Mouse (Mus musculus): ENCODE data around the gene Hydin. TPM values are rescaled to one million over a fixed set of nuclear protein-coding genes. Genes with fewer than 3 reads are reported as not detected.
"Not testable (repeated sequence)": the region's sequence is repeated elsewhere in the genome, so short reads cannot be mapped to it uniquely, and the experiment has no call there.

Hydin gene
- polyA plus RNA-seq, 1 experiment from 2014 or later: 0.03 TPM

DNA sequence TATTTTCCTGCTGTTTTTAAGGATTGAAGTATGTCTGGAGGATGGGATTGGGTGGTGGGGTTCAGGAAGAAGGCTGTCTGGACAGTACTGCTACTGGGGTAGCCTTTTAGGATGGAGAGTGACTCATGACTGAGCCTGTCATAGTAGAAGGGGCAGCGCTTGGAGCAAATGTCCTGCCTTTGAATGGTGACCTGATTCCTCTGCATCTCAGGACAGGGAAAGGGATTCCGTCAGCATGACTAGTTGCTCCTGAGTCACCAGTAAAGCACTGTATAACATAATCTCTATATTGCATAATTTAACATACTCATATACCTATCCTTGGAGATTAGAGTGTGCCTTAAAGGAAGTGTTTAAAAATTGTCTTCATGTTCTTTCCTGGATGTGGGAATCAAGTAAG is 54.7 kb downstream of the Hydin start:
- H3K4me3 ChIP-seq (replicated peaks; ENCODE audit: low read depth, low read length): no peak overlapping the region
- H3K4me1 ChIP-seq (replicated peaks; ENCODE audit: insufficient read depth, low read length): no peaks in the 10 kb centered on the region
- no peak overlapping the region for H3K9ac ChIP-seq (ENCODE audit: low read depth, low read length)
- no peak for DNase-seq (ENCODE audit: low spot score)
- TF ChIP-seq CTCF (IDR thresholded peaks at IDR 0.05; ENCODE audit: low read depth): no peak
- H3K4me2 ChIP-seq (ENCODE audit: low read length): no peak overlapping the region
- no peaks in the 10 kb centered on the region for H3K9me3 ChIP-seq (replicated peaks; ENCODE audit: low read length)
- H3K27me3 ChIP-seq (ENCODE audit: insufficient read depth, low read length): no peaks in the 10 kb centered on the region
- no peak for ATAC-seq (replicated peaks; ENCODE audit: low FRiP score, low read depth)
- no peaks in the 10 kb centered on the region for H3K36me3 ChIP-seq (ENCODE audit: insufficient read depth, low read length)
- 70% methylated on average over 2 of the region's 2 CpGs for WGBS
- no peak overlapping the region for H3K27ac ChIP-seq

GRCm38 (mm10) chr8:110323981-110324574 is 57.3 kb downstream of the Hydin start:
- H3K4me1 ChIP-seq (replicated peaks; ENCODE audit: insufficient read depth, low read length): no peaks in the 10 kb centered on the region
- no peaks in the 10 kb centered on the region for H3K36me3 ChIP-seq (ENCODE audit: insufficient read depth, low read length)
- no peak overlapping the region for H3K27ac ChIP-seq
- no peak overlapping the region for H3K4me3 ChIP-seq (replicated peaks; ENCODE audit: low read depth, low read length)
- no peak overlapping the region for H3K9ac ChIP-seq (ENCODE audit: low read depth, low read length)
- 80% methylated on average over 10 of the region's 10 CpGs for WGBS
- H3K4me2 ChIP-seq (ENCODE audit: low read length): no peak overlapping the region
- TF ChIP-seq CTCF (IDR thresholded peaks at IDR 0.05; ENCODE audit: low read depth): no peak
- DNase-seq (ENCODE audit: low spot score): no peak
- no peaks in the 10 kb centered on the region for H3K9me3 ChIP-seq (replicated peaks; ENCODE audit: low read length)
- H3K27me3 ChIP-seq (ENCODE audit: insufficient read depth, low read length): no peaks in the 10 kb centered on the region
- ATAC-seq (replicated peaks; ENCODE audit: low FRiP score, low read depth): no peak

DNA sequence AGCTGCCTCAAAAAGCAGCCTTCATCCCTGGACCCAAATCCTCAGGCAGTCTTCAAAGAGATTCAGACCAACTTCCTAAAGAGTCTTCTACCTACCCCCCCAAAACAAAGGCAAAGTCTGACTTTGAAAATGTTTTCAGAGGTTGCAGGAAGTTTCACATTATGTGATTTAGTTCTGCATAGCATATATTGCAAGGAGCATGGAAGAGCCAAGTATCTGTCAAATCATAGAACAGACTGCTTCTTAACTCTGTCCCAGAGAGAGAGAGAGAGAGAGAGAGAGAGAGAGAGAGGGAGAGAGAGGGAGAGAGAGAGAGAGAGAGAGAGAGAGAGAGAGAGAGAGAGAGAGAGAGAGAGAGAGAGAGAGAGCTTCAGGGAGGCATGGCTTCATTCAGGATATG is 60.3 kb downstream of the Hydin start:
- not testable (repeated sequence) for H3K4me2 ChIP-seq (ENCODE audit: low read length); ATAC-seq (replicated peaks; ENCODE audit: low FRiP score, low read depth); H3K27ac ChIP-seq; H3K4me1 ChIP-seq (replicated peaks; ENCODE audit: insufficient read depth, low read length); H3K27me3 ChIP-seq (ENCODE audit: insufficient read depth, low read length); H3K36me3 ChIP-seq (ENCODE audit: insufficient read depth, low read length); H3K9me3 ChIP-seq (replicated peaks; ENCODE audit: low read length); H3K9ac ChIP-seq (ENCODE audit: low read depth, low read length); H3K4me3 ChIP-seq (replicated peaks; ENCODE audit: low read depth, low read length); DNase-seq (ENCODE audit: low spot score)

DNA sequence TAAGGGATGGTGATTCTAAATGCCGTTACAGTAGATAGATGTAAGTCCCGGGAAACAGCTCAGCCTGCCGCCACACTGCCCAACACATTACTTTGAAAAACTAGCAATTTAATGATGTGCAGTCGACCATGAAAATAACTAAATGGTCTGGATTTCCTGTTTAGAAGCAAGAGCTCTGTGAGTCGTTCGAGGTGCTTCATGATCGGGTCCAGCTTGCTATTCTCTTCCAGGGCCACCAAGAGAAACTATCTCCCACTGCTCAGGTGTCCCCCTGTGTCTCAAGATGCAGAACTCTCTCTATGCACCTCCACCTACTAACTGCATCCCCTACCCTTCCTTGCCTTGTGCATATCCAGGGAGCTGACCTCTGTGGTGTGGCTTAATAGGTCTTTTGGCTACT is 66.6 kb downstream of the Hydin start:
- 27% methylated on average over 7 of the region's 7 CpGs for WGBS
- no peak overlapping the region for H3K4me3 ChIP-seq (replicated peaks; ENCODE audit: low read depth, low read length)
- no peaks in the 10 kb centered on the region for H3K4me1 ChIP-seq (replicated peaks; ENCODE audit: insufficient read depth, low read length)
- H3K27ac ChIP-seq: no peak overlapping the region
- no peak overlapping the region for H3K4me2 ChIP-seq (ENCODE audit: low read length)
- H3K9ac ChIP-seq (ENCODE audit: low read depth, low read length): no peak overlapping the region
- no peaks in the 10 kb centered on the region for H3K27me3 ChIP-seq (ENCODE audit: insufficient read depth, low read length)
- DNase-seq (ENCODE audit: low spot score) (peak; percentile 4), ATAC-seq (replicated peaks; ENCODE audit: low FRiP score, low read depth) (no peak)
- no peak for TF ChIP-seq CTCF (IDR thresholded peaks at IDR 0.05; ENCODE audit: low read depth)
- H3K36me3 ChIP-seq (ENCODE audit: insufficient read depth, low read length): no peaks in the 10 kb centered on the region
- H3K9me3 ChIP-seq (replicated peaks; ENCODE audit: low read length): no peaks in the 10 kb centered on the region

DNA sequence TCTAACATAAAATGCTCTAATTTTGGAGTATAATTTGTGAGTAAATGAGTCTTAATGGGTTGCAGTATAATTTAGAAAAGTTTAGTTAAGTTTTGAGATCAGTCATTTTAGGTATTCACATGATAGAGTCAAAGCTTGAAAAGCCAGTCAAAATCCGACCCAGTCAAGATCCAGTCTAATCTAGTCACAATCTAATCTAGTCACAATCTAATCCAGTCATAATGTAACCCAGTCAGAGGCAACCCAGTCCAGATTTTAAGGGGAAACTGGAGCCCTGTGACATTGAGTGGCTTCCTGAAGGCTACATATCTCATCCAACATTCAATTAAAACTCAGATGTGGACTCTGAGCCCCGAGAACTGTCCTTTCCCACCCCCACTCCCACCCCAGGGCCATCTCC is 72.7 kb downstream of the Hydin start:
- Histone ChIP-seq H3K9ac (ENCODE audit: low read depth, low read length) (no peak overlapping the region), H3K27me3 (ENCODE audit: insufficient read depth, low read length) (no peaks in the 10 kb centered on the region), H3K9me3 (replicated peaks; ENCODE audit: low read length) (no peaks in the 10 kb centered on the region), H3K36me3 (ENCODE audit: insufficient read depth, low read length) (no peaks in the 10 kb centered on the region), H3K4me1 (replicated peaks; ENCODE audit: insufficient read depth, low read length) (no peaks in the 10 kb centered on the region), H3K4me3 (replicated peaks; ENCODE audit: low read depth, low read length) (no peak overlapping the region), H3K27ac (no peak overlapping the region), H3K4me2 (ENCODE audit: low read length) (no peak overlapping the region)
- DNase-seq (ENCODE audit: low spot score): no peak
- ATAC-seq (replicated peaks; ENCODE audit: low FRiP score, low read depth): no peak
- no peak for TF ChIP-seq CTCF (IDR thresholded peaks at IDR 0.05; ENCODE audit: low read depth)
- 66% methylated on average over 2 of the region's 2 CpGs for WGBS

- DNase-seq (ENCODE audit: low spot score) (no peak), ATAC-seq (replicated peaks; ENCODE audit: low FRiP score, low read depth) (no peak)
- H3K4me3 ChIP-seq (replicated peaks; ENCODE audit: low read depth, low read length): no peak overlapping the region
- 78% methylated on average over 12 of the region's 12 CpGs for WGBS
- TF ChIP-seq CTCF (IDR thresholded peaks at IDR 0.05; ENCODE audit: low read depth): no peak
- no peak overlapping the region for H3K9ac ChIP-seq (ENCODE audit: low read depth, low read length)
- H3K27ac ChIP-seq: no peak overlapping the region
- H3K4me1 ChIP-seq (replicated peaks; ENCODE audit: insufficient read depth, low read length): no peaks in the 10 kb centered on the region
- H3K36me3 ChIP-seq (ENCODE audit: insufficient read depth, low read length): no peaks in the 10 kb centered on the region
- H3K27me3 ChIP-seq (ENCODE audit: insufficient read depth, low read length): no peaks in the 10 kb centered on the region
- no peaks in the 10 kb centered on the region for H3K9me3 ChIP-seq (replicated peaks; ENCODE audit: low read length)
- no peak overlapping the region for H3K4me2 ChIP-seq (ENCODE audit: low read length)
These were observed 73.4 kb downstream of the Hydin start for GRCm38 (mm10) chr8:110340090-110340703.

All from kidney, postnatal 0 days (tissue).